Mouse (Mus musculus): ENCODE measurements around the gene Cmtm4. TPM values are rescaled to one million over a fixed set of nuclear protein-coding genes. Genes with fewer than 3 reads are reported as not detected.
A peak's percentile ranks its signal among the peaks of the same experiment; 100 is the strongest.
"Not testable (repeated sequence)": the region's sequence is repeated elsewhere in the genome, so short reads cannot be mapped to it uniquely, and the experiment has no call there.

The Cmtm4 gene
- polyA plus RNA-seq, 1 experiment from 2014 or later: 0.38 TPM

DNA sequence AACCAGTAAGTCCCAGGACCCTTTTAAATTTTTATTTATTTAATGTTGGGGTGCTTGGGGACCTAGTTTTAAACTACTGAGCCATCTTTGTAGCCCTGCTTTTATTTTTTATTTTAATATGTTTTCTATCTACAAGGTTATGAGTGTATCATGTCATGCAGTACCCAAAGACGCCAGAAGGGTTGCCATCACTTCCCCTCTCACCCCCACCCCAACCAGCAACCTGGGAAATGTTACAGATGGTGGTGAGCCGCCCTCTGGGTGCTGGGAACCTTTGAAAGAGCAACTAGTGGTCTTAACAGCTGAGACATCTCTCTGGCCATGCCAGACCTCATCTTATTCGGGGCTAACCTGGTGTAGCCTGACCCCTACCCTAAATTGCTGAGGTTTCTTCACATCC, 57.7 kb downstream of the Cmtm4 start:
- 27% methylated on average over 3 of the region's 3 CpGs for WGBS (ENCODE audit: insufficient replicate concordance)
- ATAC-seq (ENCODE audit: insufficient read depth): no peak

DNA sequence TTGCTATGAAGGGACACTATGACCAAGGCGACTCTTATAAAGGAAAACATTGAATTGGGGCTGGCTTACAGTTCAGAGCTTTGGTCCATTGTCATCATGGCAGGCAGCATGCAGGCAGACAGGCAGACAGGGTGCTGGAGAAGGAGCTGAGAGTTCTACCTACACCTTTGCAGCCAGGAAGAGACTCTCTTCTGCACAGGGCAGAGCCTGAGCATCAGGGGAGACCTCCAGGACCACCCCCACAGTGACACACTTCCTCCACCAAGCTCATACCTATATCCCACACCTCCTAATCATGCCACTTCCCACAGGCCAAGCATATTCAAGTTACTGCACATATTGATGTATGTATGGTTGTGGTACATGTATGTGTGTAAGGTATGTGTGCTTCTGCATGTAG, 58.8 kb downstream of the Cmtm4 start:
- no peak overlapping the region for H3K4me2 ChIP-seq
- H3K4me3 ChIP-seq (replicated peaks): no peak overlapping the region
- 58% methylated on average over 1 of the region's 1 CpGs for WGBS (ENCODE audit: insufficient replicate concordance)
- H3K9me3 ChIP-seq (replicated peaks): no peaks in the 10 kb centered on the region
- ATAC-seq (ENCODE audit: insufficient read depth): no peak
- peaks cover 17% of the 10 kb centered on the region; the same call in 1 of the 2 replicates for H3K27me3 ChIP-seq
- H3K36me3 ChIP-seq (replicated peaks): no peaks in the 10 kb centered on the region
- no peak overlapping the region for H3K27ac ChIP-seq (replicated peaks)
- peaks cover 44% of the 10 kb centered on the region for H3K4me1 ChIP-seq (replicated peaks)
- no peak overlapping the region for H3K9ac ChIP-seq

More for the DNA sequence above, 57.7 kb downstream of the Cmtm4 start:
- H3K36me3 ChIP-seq (replicated peaks): no peaks in the 10 kb centered on the region
- H3K9me3 ChIP-seq (replicated peaks): no peaks in the 10 kb centered on the region
- H3K27ac ChIP-seq (replicated peaks): no peak overlapping the region
- peaks cover 17% of the 10 kb centered on the region; the same call in 1 of the 2 replicates for H3K27me3 ChIP-seq
- H3K4me2 ChIP-seq: no peak overlapping the region
- no peak overlapping the region for H3K4me3 ChIP-seq (replicated peaks)
- H3K9ac ChIP-seq: no peak overlapping the region
- H3K4me1 ChIP-seq (replicated peaks): peaks cover 43% of the 10 kb centered on the region

DNA sequence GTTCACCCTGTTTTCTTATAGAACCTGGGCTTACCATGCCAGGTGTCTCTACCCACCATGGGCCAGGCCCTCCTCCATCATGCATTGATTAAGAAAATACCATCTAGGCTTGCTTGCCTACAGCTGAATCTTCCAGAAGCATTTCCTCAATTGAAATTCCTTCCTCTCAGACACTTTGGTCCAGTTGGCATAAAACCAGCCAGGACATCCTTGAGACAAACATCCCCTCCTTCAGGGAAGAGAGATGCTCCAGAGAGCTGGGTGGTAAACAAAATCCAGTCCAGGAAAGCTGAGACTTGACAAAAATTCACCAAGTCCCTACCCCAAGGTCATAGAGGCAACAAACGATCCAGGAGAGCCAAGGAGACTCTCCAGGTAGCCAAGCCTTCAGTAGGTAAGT, 61.4 kb downstream of the Cmtm4 start:
- no peak overlapping the region for H3K9ac ChIP-seq
- peaks cover 19% of the 10 kb centered on the region for H3K4me1 ChIP-seq (replicated peaks)
- no peak for ATAC-seq (ENCODE audit: insufficient read depth)
- H3K27ac ChIP-seq (replicated peaks): no peak overlapping the region
- H3K9me3 ChIP-seq (replicated peaks): no peaks in the 10 kb centered on the region
- no peak overlapping the region for H3K4me3 ChIP-seq (replicated peaks)
- no peak overlapping the region for H3K4me2 ChIP-seq
- WGBS (ENCODE audit: insufficient replicate concordance): 65% methylated on average over 1 of the region's 1 CpGs
- H3K36me3 ChIP-seq (replicated peaks): no peaks in the 10 kb centered on the region
- no peaks in the 10 kb centered on the region for H3K27me3 ChIP-seq

DNA sequence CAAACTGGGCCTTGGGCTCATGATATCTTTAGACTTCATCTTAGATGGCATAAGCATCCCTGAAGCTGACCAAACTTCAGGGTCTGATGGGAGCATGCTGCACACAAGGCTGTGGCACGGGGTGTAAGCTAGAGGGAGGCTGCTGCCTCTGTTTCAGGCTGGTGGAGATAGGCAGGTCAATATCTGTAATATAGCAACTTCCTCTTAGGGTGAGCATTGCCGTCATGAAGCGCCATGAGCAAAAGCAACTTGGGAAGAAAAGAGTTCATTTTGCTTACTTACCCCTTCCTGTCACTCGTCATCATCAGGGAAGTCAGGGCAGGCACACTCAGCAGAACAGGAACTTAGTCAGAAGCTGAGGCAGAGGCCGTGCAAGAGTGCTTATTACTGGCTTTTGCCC, 61.8 kb downstream of the Cmtm4 start:
- no peaks in the 10 kb centered on the region for H3K36me3 ChIP-seq (replicated peaks)
- no peaks in the 10 kb centered on the region for H3K9me3 ChIP-seq (replicated peaks)

DNA sequence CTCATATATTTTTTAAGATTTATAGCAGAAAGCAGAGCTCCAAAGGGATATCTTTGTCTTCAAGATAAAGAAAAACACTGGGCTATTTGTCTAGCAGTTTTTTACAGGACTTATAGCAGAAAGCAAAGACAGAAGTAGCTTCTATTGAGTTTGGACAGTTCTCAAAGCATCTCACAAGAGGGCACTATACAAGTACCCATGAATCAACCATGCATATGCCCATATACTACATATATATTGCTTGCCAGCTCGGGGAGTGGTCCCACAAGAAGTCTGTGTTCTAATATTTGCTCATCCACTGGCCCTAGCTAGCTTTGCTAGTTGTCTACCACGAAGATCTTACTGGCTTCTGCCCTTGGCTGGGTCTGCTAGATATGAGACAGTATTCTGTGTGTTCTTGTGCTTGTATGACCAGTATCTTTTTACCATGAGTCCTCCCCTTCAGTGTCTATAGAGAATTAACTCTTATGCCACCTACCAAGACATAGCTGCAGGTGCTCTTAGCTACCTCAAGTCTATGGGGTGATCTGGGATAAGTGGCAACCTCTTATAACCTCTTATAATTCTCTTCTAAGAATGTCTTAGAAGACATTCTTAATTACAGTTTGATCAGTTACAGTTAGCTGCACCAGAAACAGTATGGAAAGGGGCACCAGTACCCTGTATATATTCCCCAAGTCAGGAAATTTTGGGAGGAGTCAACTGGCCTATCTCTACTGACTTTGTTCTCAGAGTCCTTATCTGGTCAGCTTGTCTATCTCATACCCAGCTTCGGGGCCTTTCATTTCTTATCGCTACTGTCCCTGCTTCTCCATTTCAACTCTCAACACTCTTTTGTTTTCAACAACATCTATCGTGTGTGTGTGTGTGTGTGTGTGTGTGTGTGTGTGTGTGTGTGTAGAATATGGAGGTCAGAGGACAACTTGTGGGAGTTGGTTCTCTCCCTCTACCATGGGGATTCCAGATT, 62.7 kb downstream of the Cmtm4 start:
- H3K36me3 ChIP-seq (replicated peaks): no peaks in the 10 kb centered on the region
- no peak overlapping the region for H3K9ac ChIP-seq
- H3K9me3 ChIP-seq (replicated peaks): no peaks in the 10 kb centered on the region
- H3K27me3 ChIP-seq: no peaks in the 10 kb centered on the region
- WGBS (ENCODE audit: insufficient replicate concordance): 16% methylated on average over 5 of the region's 5 CpGs
- peak; percentile 62 for ATAC-seq (ENCODE audit: insufficient read depth)
- peaks cover 19% of the 10 kb centered on the region for H3K4me1 ChIP-seq (replicated peaks)
- H3K4me2 ChIP-seq: no peak overlapping the region
- H3K27ac ChIP-seq (replicated peaks): no peak overlapping the region
- no peak overlapping the region for H3K4me3 ChIP-seq (replicated peaks)

More for the DNA sequence above, 61.8 kb downstream of the Cmtm4 start:
- ATAC-seq (ENCODE audit: insufficient read depth): peak; percentile 57
- Histone ChIP-seq H3K4me2 (no peak overlapping the region), H3K9ac (no peak overlapping the region), H3K4me3 (replicated peaks) (no peak overlapping the region), H3K27ac (replicated peaks) (no peak overlapping the region), H3K27me3 (no peaks in the 10 kb centered on the region), H3K4me1 (replicated peaks) (peaks cover 19% of the 10 kb centered on the region)
- 21% methylated on average over 5 of the region's 5 CpGs for WGBS (ENCODE audit: insufficient replicate concordance)

DNA sequence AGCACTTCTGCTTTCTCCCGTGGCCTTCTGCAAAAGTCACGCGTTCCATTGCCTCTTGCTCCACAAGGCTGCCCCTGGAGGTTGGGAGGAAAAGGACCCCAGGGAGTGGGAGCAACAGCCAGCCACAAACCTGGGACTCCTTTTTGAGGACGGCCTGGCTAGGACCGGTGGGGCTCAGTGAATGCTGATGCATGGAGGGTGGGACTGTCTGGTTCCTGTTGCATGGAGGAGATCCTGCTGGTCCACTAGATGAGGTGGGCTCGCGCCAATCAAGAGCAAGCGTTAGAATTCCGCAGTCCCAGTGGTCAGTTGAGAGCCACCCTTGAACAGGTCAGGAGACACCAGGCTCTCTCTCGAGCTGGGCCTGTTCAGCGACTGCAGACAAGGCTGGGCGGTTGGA, 73.7 kb downstream of the Cmtm4 start, which contains the start of gene Cmtm2b:
TSS of gene Cmtm2b (plus strand) at position 301 of the 400 bp plus-strand sequence.
- WGBS (ENCODE audit: insufficient replicate concordance): 79% methylated on average over 12 of the region's 12 CpGs
- H3K4me2 ChIP-seq; ATAC-seq (ENCODE audit: insufficient read depth); H3K27me3 ChIP-seq; H3K27ac ChIP-seq (replicated peaks); H3K36me3 ChIP-seq (replicated peaks); H3K9me3 ChIP-seq (replicated peaks); H3K9ac ChIP-seq; H3K4me3 ChIP-seq (replicated peaks); H3K4me1 ChIP-seq (replicated peaks): not testable (repeated sequence)

DNA sequence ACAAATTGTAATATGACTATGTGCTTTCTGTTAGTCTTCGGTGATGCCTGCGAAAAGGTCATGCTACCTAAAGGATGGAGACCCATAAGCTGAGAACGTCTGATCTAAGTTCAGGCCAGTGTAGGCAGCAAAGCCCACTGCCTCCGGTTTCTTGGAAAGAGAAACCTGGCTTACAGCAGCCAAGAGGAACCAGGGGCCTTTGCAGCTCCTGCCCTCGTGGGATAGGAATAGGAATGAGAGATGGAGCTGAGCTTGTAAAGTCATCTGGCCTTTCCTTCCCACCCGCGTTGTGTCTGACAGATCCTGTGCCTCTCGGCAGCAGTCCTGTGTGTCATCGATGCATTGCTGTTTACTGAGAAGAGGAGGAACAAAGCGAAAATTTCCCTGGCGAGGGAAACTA, 74.3 kb downstream of the Cmtm4 start, which contains the start of gene Gm11020:
TSS of gene Gm11020 (plus strand) at position 301 of the 400 bp plus-strand sequence.
- not testable (repeated sequence) for H3K27ac ChIP-seq (replicated peaks); H3K4me1 ChIP-seq (replicated peaks); H3K9ac ChIP-seq; H3K9me3 ChIP-seq (replicated peaks); H3K4me2 ChIP-seq; H3K36me3 ChIP-seq (replicated peaks); H3K27me3 ChIP-seq; H3K4me3 ChIP-seq (replicated peaks); ATAC-seq (ENCODE audit: insufficient read depth)
- 67% methylated on average over 11 of the region's 11 CpGs for WGBS (ENCODE audit: insufficient replicate concordance)

DNA sequence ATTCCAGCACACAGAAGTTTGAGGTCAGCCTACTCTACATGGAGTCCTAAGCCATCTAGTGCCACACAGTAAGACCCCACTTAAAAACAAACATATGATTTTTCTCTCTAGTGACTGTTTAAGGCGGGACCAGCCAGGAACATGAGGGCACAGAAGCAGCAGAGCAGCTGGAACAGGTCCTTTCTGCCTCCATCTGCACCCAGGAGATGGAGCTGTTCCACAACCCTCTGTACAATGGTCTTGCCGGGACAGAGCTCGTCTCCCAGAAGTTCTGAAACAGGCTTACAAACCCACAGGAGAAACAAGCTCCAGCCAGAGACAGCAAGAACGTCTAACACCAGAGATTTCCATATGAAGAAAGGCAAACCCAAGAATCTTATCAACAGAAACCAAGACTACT, 82.3 kb downstream of the Cmtm4 start:
- no peaks in the 10 kb centered on the region for H3K36me3 ChIP-seq (replicated peaks)
- no peaks in the 10 kb centered on the region for H3K27me3 ChIP-seq
- H3K4me3 ChIP-seq (replicated peaks): no peak overlapping the region
- no peak overlapping the region for H3K4me2 ChIP-seq
- no peaks in the 10 kb centered on the region for H3K4me1 ChIP-seq (replicated peaks)
- H3K9me3 ChIP-seq (replicated peaks): no peaks in the 10 kb centered on the region
- ATAC-seq (ENCODE audit: insufficient read depth): no peak
- no peak overlapping the region for H3K9ac ChIP-seq
- no peak overlapping the region for H3K27ac ChIP-seq (replicated peaks)
- 37% methylated on average over 4 of the region's 4 CpGs for WGBS (ENCODE audit: insufficient replicate concordance)

DNA sequence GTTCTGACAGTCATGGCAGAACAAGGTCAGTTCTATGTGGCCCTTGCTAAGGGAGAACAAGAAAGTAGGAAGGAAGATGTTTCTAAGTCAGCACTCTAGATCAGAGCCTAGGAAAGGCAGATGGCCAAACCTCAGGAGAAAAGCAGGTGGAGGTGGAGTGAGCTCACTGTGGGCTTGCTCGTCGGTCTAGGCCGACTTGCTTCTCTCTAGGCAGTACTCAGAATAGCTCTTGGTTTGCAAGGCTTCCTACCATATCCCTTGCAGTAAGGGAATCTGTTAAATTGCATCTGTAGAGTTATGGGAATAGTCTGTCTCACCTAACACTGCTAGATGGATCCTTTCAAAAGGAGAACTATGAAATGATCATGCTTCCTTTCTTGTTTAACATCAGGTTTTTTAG, 83.6 kb downstream of the Cmtm4 start:
- H3K36me3 ChIP-seq (replicated peaks); H3K27ac ChIP-seq (replicated peaks); H3K27me3 ChIP-seq; H3K9ac ChIP-seq; H3K4me1 ChIP-seq (replicated peaks); H3K9me3 ChIP-seq (replicated peaks); H3K4me2 ChIP-seq; H3K4me3 ChIP-seq (replicated peaks); ATAC-seq (ENCODE audit: insufficient read depth): not testable (repeated sequence)
- WGBS (ENCODE audit: insufficient replicate concordance): 66% methylated on average over 3 of the region's 3 CpGs

DNA sequence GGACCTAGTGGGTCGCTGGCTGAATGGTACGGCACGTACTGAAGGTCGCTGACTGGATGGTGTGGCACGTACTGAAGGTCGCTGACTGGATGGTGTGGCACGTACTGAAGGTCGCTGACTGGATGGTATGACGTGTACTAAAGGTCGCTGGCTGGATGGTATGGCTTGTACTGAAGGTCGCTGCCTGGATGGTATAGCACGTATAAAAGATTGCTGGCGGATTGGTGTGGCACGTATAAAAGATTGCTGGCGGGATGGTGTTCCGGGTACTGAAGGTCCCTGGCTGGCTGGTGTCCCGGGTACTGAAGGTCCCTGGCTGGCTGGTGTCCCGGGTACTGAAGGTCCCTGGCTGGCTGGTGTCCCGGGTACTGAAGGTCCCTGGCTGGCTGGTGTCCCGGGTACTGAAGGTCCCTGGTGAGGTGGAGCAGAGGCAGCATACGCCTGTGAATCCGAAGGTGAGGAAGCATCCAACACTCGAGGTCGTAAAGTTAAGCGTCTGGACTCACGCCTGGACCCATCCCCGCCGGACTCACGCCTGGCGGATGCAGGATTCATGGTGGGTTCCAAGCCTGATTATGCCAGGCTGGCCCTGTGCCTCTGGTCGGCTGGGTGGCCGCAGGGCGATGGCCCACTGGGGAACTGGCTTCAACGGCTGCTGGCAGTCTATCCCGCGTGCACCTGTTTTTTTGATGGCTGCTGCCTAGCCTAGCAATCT, 86.0 kb downstream of the Cmtm4 start, which contains the start of the genes Gm45711 and Cmtm1:
TSS of gene Gm45711 (minus strand) at position 641 of the 715 bp plus-strand sequence.
TSS of gene Cmtm1 (minus strand) at position 705 of the 715 bp plus-strand sequence.
- H3K36me3 ChIP-seq (replicated peaks); ATAC-seq (ENCODE audit: insufficient read depth); H3K9ac ChIP-seq; H3K27ac ChIP-seq (replicated peaks); H3K4me1 ChIP-seq (replicated peaks); H3K4me3 ChIP-seq (replicated peaks); H3K4me2 ChIP-seq; H3K27me3 ChIP-seq; H3K9me3 ChIP-seq (replicated peaks): not testable (repeated sequence)
- 75% methylated on average over 36 of the region's 36 CpGs for WGBS (ENCODE audit: insufficient replicate concordance)

DNA sequence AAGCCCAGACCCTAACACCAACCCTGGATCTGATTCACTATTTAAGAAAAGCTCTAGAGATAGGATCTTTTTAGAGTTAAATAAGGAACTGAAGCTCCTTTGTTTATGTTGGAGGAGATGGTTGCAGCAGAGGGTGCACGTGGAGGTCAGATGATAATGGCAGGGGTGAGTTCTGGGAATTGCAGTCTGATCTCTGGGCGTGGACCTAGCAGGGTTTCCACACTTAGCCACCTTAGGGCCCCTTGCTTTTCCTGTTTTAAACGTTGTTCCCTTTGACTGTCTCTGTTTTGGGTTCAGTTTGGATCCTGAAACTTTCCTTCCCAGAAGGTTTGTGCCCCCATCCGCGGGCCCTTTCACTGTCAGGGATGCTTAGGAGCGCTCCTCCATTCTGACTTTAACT, 87.3 kb downstream of the Cmtm4 start:
- not testable (repeated sequence) for H3K9ac ChIP-seq; H3K9me3 ChIP-seq (replicated peaks); H3K36me3 ChIP-seq (replicated peaks); H3K4me1 ChIP-seq (replicated peaks); ATAC-seq (ENCODE audit: insufficient read depth); H3K27ac ChIP-seq (replicated peaks); H3K4me2 ChIP-seq; H3K27me3 ChIP-seq; H3K4me3 ChIP-seq (replicated peaks)
- WGBS (ENCODE audit: insufficient replicate concordance): 32% methylated on average over 6 of the region's 6 CpGs

All from liver, embryonic 15.5 days (tissue).